Mouse (Mus musculus): ENCODE results near the gene Lrpprc. TPM values are rescaled to one million over a fixed set of nuclear protein-coding genes. Genes with fewer than 3 reads are reported as not detected.
A peak's percentile ranks its signal among the peaks of the same experiment; 100 is the strongest.

Lrpprc gene
- polyA plus RNA-seq, 1 experiment from 2014 or later, result 42.0 TPM

DNA sequence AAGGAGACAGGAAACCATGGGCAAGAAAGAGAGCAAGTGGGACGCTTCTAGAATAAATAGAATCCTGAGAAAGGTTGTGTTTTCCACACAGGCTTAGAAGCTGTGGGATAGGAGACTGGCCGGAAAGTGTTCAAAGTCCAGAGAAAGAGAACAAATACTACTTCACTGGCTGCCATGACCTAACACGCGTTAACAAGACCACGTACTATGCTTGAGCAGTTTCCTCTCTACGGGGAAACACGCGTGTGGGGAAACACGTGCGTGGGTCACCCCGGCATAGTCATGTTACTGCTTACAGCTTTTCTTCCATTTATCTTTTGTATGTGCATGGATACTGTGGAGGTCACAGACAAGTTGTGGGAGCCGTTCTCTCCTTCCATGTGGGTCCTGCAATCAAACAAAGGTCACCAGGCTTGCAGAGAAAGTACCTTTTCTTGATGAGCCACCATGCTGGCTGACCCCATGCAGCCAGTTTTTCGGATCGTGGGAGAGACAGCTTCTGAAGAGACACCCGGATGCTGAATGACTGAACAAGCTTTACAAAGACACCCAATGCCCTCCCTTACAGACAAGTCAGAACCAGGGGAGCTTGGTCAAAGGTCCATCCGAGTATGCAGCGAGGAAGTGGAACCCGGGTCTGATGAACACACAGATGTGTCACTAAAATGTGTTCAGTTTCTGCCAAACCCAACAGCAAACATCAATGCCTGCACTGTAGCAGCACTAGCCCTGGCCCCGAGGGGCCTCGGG lies 2.0 kb downstream of the Lrpprc start:
- H3K4me2 ChIP-seq, result no peak overlapping the region; the same call in 1 of the 2 replicates
- no peak for ATAC-seq (ENCODE audit: low FRiP score)
- H3K27ac ChIP-seq, result no peak overlapping the region
- 94% methylated on average over 20 of the region's 20 CpGs for WGBS
- H3K9ac ChIP-seq, result no peak overlapping the region
- H3K4me1 ChIP-seq (replicated peaks), result peaks cover 29% of the 10 kb centered on the region
- H3K36me3 ChIP-seq, result no peaks in the 10 kb centered on the region
- 0 out of 2 replicates have a peak overlapping the region, but pooled peaks have one; percentile 100 for H3K4me3 ChIP-seq
- H3K27me3 ChIP-seq, result no peaks in the 10 kb centered on the region
- no peaks in the 10 kb centered on the region for H3K9me3 ChIP-seq

GRCm38 (mm10) chr17:84787477-84787876 lies 3.1 kb downstream of the Lrpprc start:
- Histone ChIP-seq H3K4me3 (no peak overlapping the region), H3K4me2 (no peak overlapping the region), H3K9ac (no peak overlapping the region), H3K27ac (no peak overlapping the region), H3K36me3 (peaks cover 3% of the 10 kb centered on the region; the same call in 1 of the 2 replicates), H3K9me3 (no peaks in the 10 kb centered on the region), H3K27me3 (no peaks in the 10 kb centered on the region), H3K4me1 (replicated peaks) (peaks cover 29% of the 10 kb centered on the region)
- 92% methylated on average over 11 of the region's 11 CpGs for WGBS
- no peak for ATAC-seq (ENCODE audit: low FRiP score)

GRCm38 (mm10) chr17:84786911-84787310 lies 3.7 kb downstream of the Lrpprc start:
- Histone ChIP-seq H3K36me3 (peaks cover 3% of the 10 kb centered on the region; the same call in 1 of the 2 replicates), H3K9me3 (no peaks in the 10 kb centered on the region), H3K4me2 (no peak overlapping the region), H3K27me3 (no peaks in the 10 kb centered on the region), H3K4me3 (no peak overlapping the region), H3K27ac (no peak overlapping the region), H3K4me1 (replicated peaks) (peaks cover 25% of the 10 kb centered on the region), H3K9ac (no peak overlapping the region)
- WGBS, result 95% methylated on average over 8 of the region's 8 CpGs
- ATAC-seq (ENCODE audit: low FRiP score), result no peak

DNA sequence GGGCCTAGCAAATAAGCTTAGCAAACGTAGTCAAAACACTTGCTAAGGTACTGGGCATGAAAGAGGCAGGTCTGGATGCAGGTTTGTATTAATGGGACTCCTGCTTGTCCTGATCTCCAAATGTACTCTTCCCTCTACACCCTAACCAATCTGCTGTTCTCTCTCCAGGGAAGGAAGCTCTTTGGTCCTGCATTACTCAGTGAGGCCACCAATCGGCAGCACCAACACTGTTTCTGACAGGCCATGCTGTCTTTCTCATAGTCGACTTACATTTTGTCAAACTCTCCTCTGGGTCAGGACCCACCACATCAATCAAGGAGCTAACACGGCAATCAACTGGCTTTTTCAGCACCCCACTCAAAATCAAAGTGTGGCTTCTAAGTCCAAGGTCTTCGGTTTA lies 5.4 kb downstream of the Lrpprc start:
- 76% methylated on average over 5 of the region's 5 CpGs for WGBS
- Histone ChIP-seq H3K27ac (no peak overlapping the region), H3K4me3 (no peak overlapping the region), H3K9me3 (no peaks in the 10 kb centered on the region), H3K27me3 (no peaks in the 10 kb centered on the region), H3K4me2 (no peak overlapping the region), H3K9ac (no peak overlapping the region), H3K36me3 (peaks cover 3% of the 10 kb centered on the region; the same call in 1 of the 2 replicates), H3K4me1 (replicated peaks) (peaks cover 17% of the 10 kb centered on the region)
- no peak for ATAC-seq (ENCODE audit: low FRiP score)

DNA sequence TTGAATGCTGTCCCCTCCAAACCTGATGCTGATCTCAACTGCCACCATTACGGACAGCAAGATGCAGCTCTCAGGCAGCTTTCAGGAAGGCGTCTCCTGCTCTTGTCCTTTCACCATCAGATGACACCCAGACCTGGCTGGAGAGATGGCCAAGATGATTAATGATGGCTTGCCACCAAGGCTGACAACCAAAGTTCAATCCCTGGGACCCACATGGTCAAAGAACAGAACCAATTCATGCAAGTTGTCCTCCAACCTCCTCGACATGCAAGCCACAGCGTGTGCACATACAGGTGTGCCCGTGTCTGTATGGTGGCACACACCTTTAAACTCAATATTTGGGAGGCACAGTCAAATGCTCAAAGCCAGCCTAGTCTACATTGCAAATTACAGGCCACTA lies 7.1 kb downstream of the Lrpprc start:
- H3K36me3 ChIP-seq, result peaks cover 3% of the 10 kb centered on the region; the same call in 1 of the 2 replicates
- H3K27me3 ChIP-seq, result no peaks in the 10 kb centered on the region
- H3K4me2 ChIP-seq, result no peak overlapping the region
- H3K4me3 ChIP-seq, result no peak overlapping the region
- no peaks in the 10 kb centered on the region for H3K9me3 ChIP-seq
- no peak overlapping the region; the same call in 1 of the 2 replicates for H3K9ac ChIP-seq
- WGBS, result 94% methylated on average over 5 of the region's 5 CpGs
- H3K27ac ChIP-seq, result no peak overlapping the region
- ATAC-seq (ENCODE audit: low FRiP score), result no peak
- H3K4me1 ChIP-seq (replicated peaks), result peaks cover 3% of the 10 kb centered on the region; the same call in 1 of the 2 replicates

GRCm38 (mm10) chr17:84780321-84780720 lies 10.3 kb downstream of the Lrpprc start:
- WGBS, result 99% methylated on average over 6 of the region's 6 CpGs
- no peak for ATAC-seq (ENCODE audit: low FRiP score)
- H3K27ac ChIP-seq, result no peak overlapping the region

DNA sequence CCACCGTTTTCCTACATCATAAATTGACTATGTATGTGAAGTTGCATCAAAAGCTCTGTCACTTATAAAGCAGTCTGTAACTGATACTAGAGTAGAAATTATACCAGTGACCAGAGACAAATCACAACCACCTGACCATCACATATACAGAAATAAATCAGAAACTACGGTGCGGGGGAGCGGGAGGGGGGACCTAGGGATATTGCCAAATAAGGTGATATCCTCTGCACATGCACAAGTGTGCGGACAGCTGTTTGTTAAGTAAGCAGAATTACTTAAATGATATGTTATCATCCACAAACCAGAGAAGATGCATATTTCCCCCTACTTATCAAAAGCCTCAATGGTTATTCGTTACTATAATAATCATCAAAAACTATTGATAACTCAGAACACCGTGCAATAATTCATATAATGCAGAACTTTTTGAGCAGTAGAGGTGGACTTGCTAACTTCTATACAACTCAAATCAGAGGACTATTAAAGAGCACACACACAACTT lies 12.1 kb downstream of the Lrpprc start:
- Histone ChIP-seq H3K4me2 (no peak overlapping the region), H3K27ac (no peak overlapping the region), H3K9me3 (no peaks in the 10 kb centered on the region), H3K4me3 (no peak overlapping the region), H3K36me3 (peaks cover 23% of the 10 kb centered on the region), H3K27me3 (no peaks in the 10 kb centered on the region), H3K4me1 (replicated peaks) (no peaks in the 10 kb centered on the region), H3K9ac (no peak overlapping the region)
- ATAC-seq (ENCODE audit: low FRiP score), result no peak
- WGBS, result 98% methylated on average over 7 of the region's 7 CpGs

More at GRCm38 (mm10) chr17:84780321-84780720, 10.3 kb downstream of the Lrpprc start:
- Histone ChIP-seq H3K4me1 (replicated peaks) (no peaks in the 10 kb centered on the region), H3K27me3 (no peaks in the 10 kb centered on the region), H3K4me2 (no peak overlapping the region), H3K9ac (no peak overlapping the region), H3K9me3 (no peaks in the 10 kb centered on the region), H3K4me3 (no peak overlapping the region), H3K36me3 (peaks cover 14% of the 10 kb centered on the region)

DNA sequence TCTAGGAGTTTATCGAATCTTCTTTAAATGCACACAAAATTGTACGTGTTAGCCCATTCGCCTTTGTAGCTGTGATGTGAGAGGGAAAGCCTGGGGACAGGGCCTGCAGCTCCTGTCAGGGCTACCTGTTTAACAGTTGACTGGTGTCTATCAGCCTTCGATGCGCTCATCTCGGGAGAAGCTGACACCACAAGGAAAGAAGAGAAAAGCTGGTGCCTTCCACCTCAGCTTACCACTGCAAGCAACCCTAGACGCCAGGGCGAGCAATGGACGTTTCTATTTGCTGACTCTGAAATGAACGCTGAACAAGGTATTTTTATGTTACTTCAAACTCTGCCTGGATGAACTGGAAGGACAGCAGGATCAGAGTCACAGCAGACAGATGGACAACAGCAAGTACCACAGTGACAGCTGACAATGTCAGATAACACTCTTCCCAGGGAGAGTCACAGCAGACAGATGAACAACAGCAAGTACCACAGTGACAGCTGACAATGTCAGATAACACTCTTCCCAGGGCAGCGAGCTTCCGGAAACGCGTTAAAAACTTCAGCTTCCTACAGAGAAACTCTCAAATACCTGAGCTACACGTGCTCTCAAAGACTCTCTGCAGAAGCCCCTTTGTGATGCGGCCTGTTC lies 14.1 kb downstream of the Lrpprc start:
- H3K4me3 ChIP-seq, result no peak overlapping the region
- no peaks in the 10 kb centered on the region for H3K9me3 ChIP-seq
- no peak overlapping the region for H3K9ac ChIP-seq
- WGBS, result 93% methylated on average over 16 of the region's 16 CpGs
- no peak for ATAC-seq (ENCODE audit: low FRiP score)
- no peak overlapping the region for H3K27ac ChIP-seq
- no peak overlapping the region for H3K4me2 ChIP-seq
- H3K36me3 ChIP-seq, result peaks cover 30% of the 10 kb centered on the region
- H3K27me3 ChIP-seq, result no peaks in the 10 kb centered on the region
- H3K4me1 ChIP-seq (replicated peaks), result no peaks in the 10 kb centered on the region

DNA sequence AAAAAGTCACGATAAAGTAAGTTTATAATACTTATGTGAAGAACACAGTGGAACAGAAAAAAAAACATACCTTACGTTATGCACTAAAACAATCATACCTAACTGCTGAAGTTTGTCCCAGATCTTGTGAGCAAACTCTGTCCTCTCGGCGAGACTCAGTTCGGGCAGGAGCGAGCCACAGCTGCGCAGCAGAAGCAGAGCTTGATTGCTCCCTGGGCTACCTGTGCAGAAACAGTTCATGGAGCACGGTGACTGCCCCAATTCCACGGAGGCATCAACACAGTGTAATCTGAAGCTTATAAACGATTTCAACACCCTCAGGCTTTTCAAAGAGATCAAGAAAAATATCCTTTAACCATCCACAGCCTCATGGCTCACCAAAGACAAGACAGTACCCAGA lies 15.3 kb downstream of the Lrpprc start:
- H3K4me2 ChIP-seq, result no peak overlapping the region
- peaks cover 40% of the 10 kb centered on the region for H3K36me3 ChIP-seq
- no peak overlapping the region for H3K27ac ChIP-seq
- H3K9me3 ChIP-seq, result no peaks in the 10 kb centered on the region
- 95% methylated on average over 10 of the region's 10 CpGs for WGBS
- no peaks in the 10 kb centered on the region for H3K4me1 ChIP-seq (replicated peaks)
- H3K27me3 ChIP-seq, result no peaks in the 10 kb centered on the region
- H3K9ac ChIP-seq, result no peak overlapping the region
- H3K4me3 ChIP-seq, result no peak overlapping the region
- no peak for ATAC-seq (ENCODE audit: low FRiP score)

- H3K4me3 ChIP-seq, result no peak overlapping the region
- no peak overlapping the region for H3K9ac ChIP-seq
- H3K4me2 ChIP-seq, result no peak overlapping the region
- no peaks in the 10 kb centered on the region for H3K9me3 ChIP-seq
- H3K27me3 ChIP-seq, result no peaks in the 10 kb centered on the region
- H3K4me1 ChIP-seq (replicated peaks), result no peaks in the 10 kb centered on the region
- H3K27ac ChIP-seq, result no peak overlapping the region
- peaks cover 68% of the 10 kb centered on the region for H3K36me3 ChIP-seq
- 97% methylated on average over 9 of the region's 9 CpGs for WGBS
- no peak for ATAC-seq (ENCODE audit: low FRiP score)
These were observed 18.7 kb downstream of the Lrpprc start for GRCm38 (mm10) chr17:84771882-84772281.

DNA sequence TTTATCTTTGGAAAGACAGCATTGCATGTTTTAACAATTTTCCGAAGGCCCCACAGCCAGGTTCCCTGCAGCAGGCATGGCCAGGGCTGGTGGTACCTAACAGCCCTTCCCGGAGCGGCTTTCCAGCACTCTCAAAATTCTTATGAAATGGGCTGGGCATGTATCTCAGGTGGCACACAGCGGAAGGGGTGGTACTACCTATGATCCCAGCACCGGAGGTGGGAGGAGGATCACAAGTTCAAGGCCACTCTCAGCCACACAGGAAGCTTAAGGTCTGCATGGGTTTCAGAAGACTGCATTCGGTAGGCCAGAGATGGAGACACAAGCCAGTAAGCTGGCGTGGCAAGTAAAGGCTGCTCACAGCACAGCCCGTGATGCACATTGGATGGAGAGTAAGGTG lies 31.6 kb downstream of the Lrpprc start:
- no peak overlapping the region for H3K9ac ChIP-seq
- no peaks in the 10 kb centered on the region for H3K27me3 ChIP-seq
- H3K27ac ChIP-seq, result no peak overlapping the region
- no peak for ATAC-seq (ENCODE audit: low FRiP score)
- H3K4me2 ChIP-seq, result no peak overlapping the region
- 85% methylated on average over 8 of the region's 8 CpGs for WGBS
- H3K4me1 ChIP-seq (replicated peaks), result peaks cover 3% of the 10 kb centered on the region; the same call in 1 of the 2 replicates
- H3K9me3 ChIP-seq, result no peaks in the 10 kb centered on the region
- no peak overlapping the region for H3K4me3 ChIP-seq
- peaks cover 28% of the 10 kb centered on the region for H3K36me3 ChIP-seq

GRCm38 (mm10) chr17:84758374-84758773 lies 32.2 kb downstream of the Lrpprc start:
- peaks cover 6% of the 10 kb centered on the region for H3K4me1 ChIP-seq (replicated peaks)
- no peak for ATAC-seq (ENCODE audit: low FRiP score)
- H3K27ac ChIP-seq, result no peak overlapping the region
- no peaks in the 10 kb centered on the region for H3K9me3 ChIP-seq
- peaks cover 23% of the 10 kb centered on the region for H3K36me3 ChIP-seq
- no peak overlapping the region for H3K4me3 ChIP-seq
- no peak overlapping the region for H3K9ac ChIP-seq
- 16% methylated on average over 10 of the region's 10 CpGs for WGBS
- H3K4me2 ChIP-seq, result no peak overlapping the region
- H3K27me3 ChIP-seq, result no peaks in the 10 kb centered on the region
